Comparison of ENCODE assay signal across 21 mouse cellular contexts in the genomic region with DNA sequence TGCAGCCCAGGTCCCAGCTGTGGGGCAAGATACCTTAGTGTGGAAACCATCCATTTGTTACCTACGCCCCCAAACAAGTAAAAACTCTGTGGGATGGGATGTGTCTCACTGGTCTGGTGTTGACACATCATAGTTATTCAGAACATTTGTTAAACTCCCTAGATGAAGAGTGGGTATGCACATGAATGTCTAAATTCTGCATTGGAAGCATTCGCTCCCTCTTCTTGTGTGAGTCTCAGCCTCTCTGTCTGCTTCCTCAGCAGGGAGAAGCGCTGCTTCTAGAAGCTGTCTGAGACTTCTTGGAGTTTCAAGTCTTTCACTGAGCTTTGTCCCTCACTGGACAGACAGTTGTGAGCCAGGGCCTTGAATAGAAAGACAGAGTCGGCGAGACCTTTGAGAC.
"Had no signal": no experiment of that assay in that cellular context is flagged by ENCODE, and none has a peak within 500 bp of the region (broad histone marks: within the 10 kb centered on the region; RNA-seq: fewer than 3 reads in every experiment).

No protein-coding gene starts in this region.

- H3K27ac ChIP-seq: embryonic facial prominence, embryonic 10.5 days; embryonic facial prominence, embryonic 12.5 days; embryonic facial prominence, embryonic 13.5 days; embryonic facial prominence, embryonic 15.5 days; forebrain, embryonic 10.5 days; forebrain, embryonic 12.5 days; forebrain, embryonic 13.5 days; forebrain, embryonic 15.5 days; gastrocnemius, adult 2 months; heart, adult 2 months had no signal

- H3K4me3 ChIP-seq: embryonic facial prominence, embryonic 10.5 days; embryonic facial prominence, embryonic 12.5 days; embryonic facial prominence, embryonic 13.5 days; embryonic facial prominence, embryonic 15.5 days; erythroblast, embryonic 14.5 days; forebrain, embryonic 10.5 days; forebrain, embryonic 12.5 days; forebrain, embryonic 13.5 days; forebrain, embryonic 15.5 days; gastrocnemius, adult 2 months; heart, adult 2 months had no signal

- DNase-seq: cerebellum, adult 8-10 months; cerebellum, adult 9-10 months; cerebellum, adult 9-11 months; cerebellum, postnatal 36 days; gastrocnemius, adult 2 months; gastrocnemius, postnatal 10 days; gastrocnemius, postnatal 14 days; gastrocnemius, postnatal 25 days; gastrocnemius, postnatal 36 days; heart, adult 11 months; heart, adult 2 months had no signal

- ATAC-seq: forebrain, embryonic 15.5 days; forebrain, embryonic 16.5 days had no signal
